Mouse (Mus musculus): ENCODE measurements at regions not wholly inside any gene's neighbourhood (a gene's known extent, or its start where the extent isn't known, plus 50 kb on each side); places are given as distances from the start of the nearest gene placed in this dataset.
A peak's percentile ranks its signal among the peaks of the same experiment; 100 is the strongest.

GRCm38 (mm10) chr10:21789847-21790530, 92.0 kb upstream of the Sgk1 start:
- Histone ChIP-seq H3K9me3 (no peaks in the 10 kb centered on the region), H3K27me3 (no peaks in the 10 kb centered on the region), H3K4me2 (no peak overlapping the region), H3K9ac (no peak overlapping the region), H3K4me3 (no peak overlapping the region), H3K4me1 (replicated peaks) (0 out of 2 replicates have a peak, but pooled peaks cover 4% of the 10 kb centered on the region), H3K36me3 (no peaks in the 10 kb centered on the region), H3K27ac (replicated peaks) (no peak overlapping the region)
- WGBS, result 66% methylated on average over 17 of the region's 17 CpGs
- ATAC-seq (ENCODE audit: low FRiP score, low read depth), result no peak

GRCm38 (mm10) chr10:21790991-21791390, 91.0 kb upstream of the Sgk1 start:
- Histone ChIP-seq H3K9me3 (no peaks in the 10 kb centered on the region), H3K4me2 (no peak overlapping the region)
- 93% methylated on average over 3 of the region's 3 CpGs for WGBS

GRCm38 (mm10) chr10:21792431-21792830, 89.6 kb upstream of the Sgk1 start:
- Histone ChIP-seq H3K36me3 (no peaks in the 10 kb centered on the region), H3K9me3 (no peaks in the 10 kb centered on the region), H3K4me2 (no peak overlapping the region), H3K27ac (replicated peaks) (no peak overlapping the region), H3K4me1 (replicated peaks) (0 out of 2 replicates have a peak, but pooled peaks cover 4% of the 10 kb centered on the region), H3K27me3 (no peaks in the 10 kb centered on the region), H3K4me3 (no peak overlapping the region), H3K9ac (no peak overlapping the region)
- 38% methylated on average over 10 of the region's 10 CpGs for WGBS
- no peak for ATAC-seq (ENCODE audit: low FRiP score, low read depth)

More at GRCm38 (mm10) chr10:21790991-21791390, 91.0 kb upstream of the Sgk1 start:
- Histone ChIP-seq H3K36me3 (no peaks in the 10 kb centered on the region), H3K27ac (replicated peaks) (no peak overlapping the region), H3K9ac (no peak overlapping the region), H3K4me3 (no peak overlapping the region), H3K4me1 (replicated peaks) (0 out of 2 replicates have a peak, but pooled peaks cover 4% of the 10 kb centered on the region), H3K27me3 (no peaks in the 10 kb centered on the region)
- no peak for ATAC-seq (ENCODE audit: low FRiP score, low read depth)

GRCm38 (mm10) chr10:21793641-21794040, 88.3 kb upstream of the Sgk1 start:
- no peaks in the 10 kb centered on the region for H3K27me3 ChIP-seq
- H3K4me1 ChIP-seq (replicated peaks), result 0 out of 2 replicates have a peak, but pooled peaks cover 4% of the 10 kb centered on the region
- H3K36me3 ChIP-seq, result no peaks in the 10 kb centered on the region
- no peak overlapping the region for H3K27ac ChIP-seq (replicated peaks)
- H3K4me2 ChIP-seq, result no peak overlapping the region
- H3K4me3 ChIP-seq, result no peak overlapping the region
- H3K9me3 ChIP-seq, result no peaks in the 10 kb centered on the region
- 88% methylated on average over 11 of the region's 11 CpGs for WGBS
- no peak for ATAC-seq (ENCODE audit: low FRiP score, low read depth)
- no peak overlapping the region for H3K9ac ChIP-seq

GRCm38 (mm10) chr10:21796386-21796785, 85.6 kb upstream of the Sgk1 start:
- Histone ChIP-seq H3K4me1 (replicated peaks) (0 out of 2 replicates have a peak, but pooled peaks cover 4% of the 10 kb centered on the region), H3K27ac (replicated peaks) (no peak overlapping the region), H3K27me3 (no peaks in the 10 kb centered on the region), H3K4me3 (no peak overlapping the region), H3K4me2 (no peak overlapping the region), H3K9me3 (no peaks in the 10 kb centered on the region), H3K9ac (no peak overlapping the region), H3K36me3 (no peaks in the 10 kb centered on the region)
- no peak for ATAC-seq (ENCODE audit: low FRiP score, low read depth)
- WGBS, result 88% methylated on average over 4 of the region's 4 CpGs

- no peaks in the 10 kb centered on the region for H3K27me3 ChIP-seq
- ATAC-seq (ENCODE audit: low FRiP score, low read depth), result no peak
- 79% methylated on average over 6 of the region's 6 CpGs for WGBS
- no peak overlapping the region for H3K27ac ChIP-seq (replicated peaks)
- no peaks in the 10 kb centered on the region for H3K4me1 ChIP-seq (replicated peaks)
- no peak overlapping the region for H3K4me3 ChIP-seq
- no peaks in the 10 kb centered on the region for H3K9me3 ChIP-seq
- no peaks in the 10 kb centered on the region for H3K36me3 ChIP-seq
- no peak overlapping the region for H3K9ac ChIP-seq
- no peak overlapping the region for H3K4me2 ChIP-seq
These were observed 83.9 kb upstream of the Sgk1 start for GRCm38 (mm10) chr10:21798103-21798502.

- Histone ChIP-seq H3K4me1 (replicated peaks) (no peaks in the 10 kb centered on the region; the same call in 1 of the 2 replicates), H3K4me3 (no peak overlapping the region), H3K27me3 (no peaks in the 10 kb centered on the region), H3K36me3 (no peaks in the 10 kb centered on the region), H3K4me2 (no peak overlapping the region), H3K9ac (no peak overlapping the region), H3K27ac (replicated peaks) (no peak overlapping the region), H3K9me3 (no peaks in the 10 kb centered on the region)
- 79% methylated on average over 5 of the region's 5 CpGs for WGBS
- no peak for ATAC-seq (ENCODE audit: low FRiP score, low read depth)
These were observed 80.4 kb upstream of the Sgk1 start for GRCm38 (mm10) chr10:21801556-21801955.

- Histone ChIP-seq H3K27ac (replicated peaks) (no peak overlapping the region), H3K4me3 (no peak overlapping the region), H3K27me3 (no peaks in the 10 kb centered on the region), H3K36me3 (no peaks in the 10 kb centered on the region), H3K4me1 (replicated peaks) (no peaks in the 10 kb centered on the region; the same call in 1 of the 2 replicates), H3K9me3 (no peaks in the 10 kb centered on the region), H3K9ac (no peak overlapping the region), H3K4me2 (no peak overlapping the region)
- ATAC-seq (ENCODE audit: low FRiP score, low read depth), result peak; percentile 65; the same call in 1 of the 2 replicates
These were observed 78.8 kb upstream of the Sgk1 start for GRCm38 (mm10) chr10:21803184-21803583.

GRCm38 (mm10) chr10:21804761-21805160, 77.2 kb upstream of the Sgk1 start:
- no peaks in the 10 kb centered on the region; the same call in 1 of the 2 replicates for H3K4me1 ChIP-seq (replicated peaks)
- H3K4me3 ChIP-seq, result no peak overlapping the region
- H3K36me3 ChIP-seq, result no peaks in the 10 kb centered on the region
- H3K9me3 ChIP-seq, result no peaks in the 10 kb centered on the region
- ATAC-seq (ENCODE audit: low FRiP score, low read depth), result no peak
- H3K27ac ChIP-seq (replicated peaks), result no peak overlapping the region
- no peak overlapping the region for H3K9ac ChIP-seq
- 86% methylated on average over 2 of the region's 2 CpGs for WGBS
- H3K27me3 ChIP-seq, result no peaks in the 10 kb centered on the region
- H3K4me2 ChIP-seq, result no peak overlapping the region

GRCm38 (mm10) chr10:21805606-21806005, 76.4 kb upstream of the Sgk1 start:
- no peak for ATAC-seq (ENCODE audit: low FRiP score, low read depth)
- WGBS, result 61% methylated on average over 6 of the region's 6 CpGs
- Histone ChIP-seq H3K27me3 (no peaks in the 10 kb centered on the region), H3K9me3 (no peaks in the 10 kb centered on the region), H3K4me2 (no peak overlapping the region), H3K27ac (replicated peaks) (no peak overlapping the region), H3K9ac (no peak overlapping the region), H3K36me3 (no peaks in the 10 kb centered on the region), H3K4me3 (no peak overlapping the region), H3K4me1 (replicated peaks) (no peaks in the 10 kb centered on the region; the same call in 1 of the 2 replicates)

GRCm38 (mm10) chr10:21806716-21807115, 75.3 kb upstream of the Sgk1 start:
- Histone ChIP-seq H3K27ac (replicated peaks) (no peak overlapping the region), H3K36me3 (no peaks in the 10 kb centered on the region), H3K27me3 (no peaks in the 10 kb centered on the region), H3K4me1 (replicated peaks) (no peaks in the 10 kb centered on the region; the same call in 1 of the 2 replicates), H3K9ac (no peak overlapping the region), H3K9me3 (no peaks in the 10 kb centered on the region), H3K4me3 (no peak overlapping the region), H3K4me2 (no peak overlapping the region)
- ATAC-seq (ENCODE audit: low FRiP score, low read depth), result no peak
- 91% methylated on average over 4 of the region's 4 CpGs for WGBS

- Histone ChIP-seq H3K9ac (no peak overlapping the region), H3K4me3 (no peak overlapping the region), H3K4me2 (no peak overlapping the region), H3K36me3 (no peaks in the 10 kb centered on the region), H3K27me3 (no peaks in the 10 kb centered on the region), H3K9me3 (no peaks in the 10 kb centered on the region), H3K27ac (replicated peaks) (0 out of 2 replicates have a peak overlapping the region, but pooled peaks have one; percentile 2), H3K4me1 (replicated peaks) (peaks cover 7% of the 10 kb centered on the region; the same call in 1 of the 2 replicates)
- 76% methylated on average over 3 of the region's 3 CpGs for WGBS
- ATAC-seq (ENCODE audit: low FRiP score, low read depth), result no peak
These were observed 62.3 kb upstream of the Sgk1 start for GRCm38 (mm10) chr10:21819686-21820085.

All from hindbrain, embryonic 15.5 days (tissue).